Mouse (Mus musculus) granulocyte monocyte progenitor cell, adult 5-6 weeks (primary cell): ENCODE measurements around the gene Nr2f1. TPM values are rescaled to one million over a fixed set of nuclear protein-coding genes. Genes with fewer than 3 reads are reported as not detected.

Experiments
- total RNA-seq, 2 experiments: library from RNA; stranded (forward) in 1 of 2; stranded (reverse) in 1 of 2; fragments of 200-712, 200-1000 nt in 1 of 2; fragments of >200 nt in 1 of 2; fragmentation: Nextera tagmentation in 1 of 2; gene quantifications; 2 replicates each; pipeline ENCODE4 v1.2.3; 2014 to 2017

Nr2f1 gene
- total RNA-seq, 2 experiments from 2014 or later: not detected

Other genes starting within 250 kb of the Nr2f1 start
- 4.9 and 6.9 TPM in 2 replicates for gene Pou5f2, start 174.9 kb downstream of the Nr2f1 start, total RNA-seq (2014; fragmentation: Nextera tagmentation)
- gene Pou5f2, start 174.9 kb downstream of the Nr2f1 start, total RNA-seq (2017): 0.17 and 1.3 TPM in 2 replicates